Mouse (Mus musculus) liver (tissue): Measurements from ENCODE around the gene Pilra.

Source experiments
- DNase-seq: peaks from one replicate; pipeline ENCODE4 v3.0.0-alpha.2; 2020; ENCODE audit warnings: mixed read lengths

The Pilra gene

DNA sequence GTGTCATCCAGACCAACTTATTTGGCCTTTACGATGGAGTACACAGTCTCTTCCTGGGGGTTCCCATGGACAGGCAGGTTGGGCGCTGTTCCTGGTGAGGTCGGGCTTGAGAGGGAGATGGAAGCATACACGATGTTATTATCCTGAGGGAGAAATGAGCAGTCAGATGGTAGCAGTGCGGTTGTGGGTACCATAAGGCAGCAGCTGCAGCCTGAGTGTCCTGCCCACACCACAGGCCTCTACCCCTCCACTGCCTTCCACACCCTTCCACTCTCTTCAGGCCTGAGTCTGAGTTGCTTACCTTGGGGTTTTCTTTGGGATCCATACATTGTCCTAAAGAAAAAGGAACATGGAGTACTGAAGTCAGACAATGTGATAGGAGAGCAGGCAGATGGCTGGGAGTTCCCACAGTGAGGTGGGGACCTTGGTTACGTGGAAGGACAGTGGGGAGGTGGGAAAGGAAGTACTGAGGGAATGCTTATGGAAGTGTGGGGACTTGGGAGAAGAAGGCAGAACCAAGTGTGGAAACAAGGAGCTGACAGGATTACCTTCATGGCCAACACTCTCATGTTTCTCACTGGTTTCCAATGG is 12.5 kb downstream of the Pilra start:
- DNase-seq, result no peak

DNA sequence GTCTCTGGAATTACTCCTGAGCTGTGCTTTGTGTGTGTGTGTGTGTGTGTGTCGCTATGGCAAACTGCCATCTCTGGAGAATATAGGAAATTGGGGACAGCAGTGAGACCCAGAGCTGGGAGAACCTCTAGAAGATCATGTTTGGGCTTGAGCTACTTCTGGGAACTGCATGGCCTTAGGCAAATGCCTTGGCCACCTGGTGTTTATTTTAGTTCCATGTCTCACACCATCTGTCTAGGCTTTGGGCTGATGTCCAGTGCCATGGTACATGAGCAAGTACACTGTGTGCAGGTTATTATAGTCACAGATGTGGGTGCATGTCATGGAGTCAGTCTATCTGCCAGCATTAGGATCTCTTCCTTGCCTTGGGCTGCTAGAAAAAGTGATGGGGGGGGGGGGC is 13.5 kb downstream of the Pilra start:
- no peak for DNase-seq

DNA sequence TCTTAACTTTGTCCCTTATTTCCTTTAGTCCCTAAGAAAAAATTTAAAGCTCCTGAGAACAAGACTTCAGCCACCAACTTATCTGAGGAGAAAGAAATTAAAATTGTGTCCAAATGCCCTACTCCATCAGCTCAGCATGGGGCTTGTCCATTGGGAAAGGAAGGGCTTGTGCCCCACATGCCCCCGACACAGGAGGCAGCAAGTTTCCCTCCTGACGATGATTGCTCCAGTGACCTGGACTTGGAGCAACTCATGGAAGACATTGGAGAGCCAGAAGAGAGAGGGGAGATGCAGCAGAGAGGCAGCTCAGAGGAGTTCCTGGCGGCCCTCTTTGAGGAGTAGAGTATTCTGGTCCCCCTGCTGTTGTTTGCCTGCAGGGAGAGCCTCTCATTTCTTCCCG is 14.0 kb downstream of the Pilra start:
- no peak for DNase-seq

- no peak for DNase-seq
These were observed 18.4 kb downstream of the Pilra start for GRCm38 (mm10) chr5:137817466-137818222.

- DNase-seq, result no peak
These were observed 27.8 kb downstream of the Pilra start for GRCm38 (mm10) chr5:137808316-137808715.

DNA sequence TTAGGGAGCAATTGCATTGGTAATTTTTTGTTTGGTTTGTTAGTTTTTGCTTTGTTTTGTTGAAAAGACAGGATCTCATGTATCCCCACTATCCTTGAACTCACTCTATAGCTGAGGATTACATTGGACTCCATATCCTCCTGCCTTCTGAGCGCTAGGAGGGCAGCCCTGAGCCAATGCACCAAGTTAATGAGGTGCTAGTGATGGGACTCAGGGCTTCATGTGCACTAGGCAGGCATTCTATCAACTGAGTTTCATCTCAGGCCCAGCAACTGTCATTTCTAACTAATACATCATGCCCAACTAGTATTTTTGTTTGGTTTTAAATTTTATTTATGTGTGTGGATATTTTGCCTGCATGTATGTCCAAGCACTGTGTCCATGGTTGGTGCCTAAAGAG is 29.9 kb downstream of the Pilra start:
- no peak for DNase-seq

DNA sequence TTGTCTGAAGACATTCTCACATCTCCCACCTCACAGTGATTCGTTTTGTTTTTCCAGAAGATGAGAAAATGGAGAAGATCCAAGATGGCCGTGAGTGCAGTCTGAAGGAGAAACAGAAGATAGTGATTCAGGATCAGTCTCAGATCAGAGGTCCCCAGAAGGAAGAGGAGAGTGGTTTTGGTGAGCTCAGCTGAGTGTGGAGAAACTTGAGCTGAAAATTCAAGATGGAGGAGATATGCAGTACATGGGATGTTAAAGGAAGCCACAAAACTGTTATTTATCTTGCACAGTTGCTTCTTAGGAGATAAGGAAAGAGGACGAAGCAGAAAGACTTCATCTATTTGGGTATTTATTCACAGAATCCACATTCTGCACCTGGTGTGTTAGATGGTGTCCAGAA is 35.2 kb downstream of the Pilra start:
- DNase-seq, result no peak

DNA sequence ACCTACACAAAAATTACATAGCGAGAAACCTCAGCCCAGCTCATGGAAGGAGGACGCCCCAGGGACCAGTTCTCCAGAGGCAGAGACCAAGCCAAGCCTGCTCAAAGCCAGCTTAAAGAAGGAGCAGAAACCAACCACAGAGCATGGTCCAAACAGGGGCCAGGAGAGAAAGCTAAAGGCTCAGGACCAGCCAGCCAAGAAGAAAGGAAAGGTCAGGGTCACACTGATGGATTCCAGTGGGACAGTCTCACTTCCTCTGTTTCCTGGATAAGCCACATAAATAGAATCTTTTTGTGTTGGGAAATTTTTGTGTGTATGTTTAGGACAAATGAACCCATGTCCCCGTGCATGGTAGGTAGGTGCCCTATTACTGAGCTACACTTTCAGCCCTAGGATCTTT is 39.5 kb downstream of the Pilra start:
- DNase-seq, result no peak

DNA sequence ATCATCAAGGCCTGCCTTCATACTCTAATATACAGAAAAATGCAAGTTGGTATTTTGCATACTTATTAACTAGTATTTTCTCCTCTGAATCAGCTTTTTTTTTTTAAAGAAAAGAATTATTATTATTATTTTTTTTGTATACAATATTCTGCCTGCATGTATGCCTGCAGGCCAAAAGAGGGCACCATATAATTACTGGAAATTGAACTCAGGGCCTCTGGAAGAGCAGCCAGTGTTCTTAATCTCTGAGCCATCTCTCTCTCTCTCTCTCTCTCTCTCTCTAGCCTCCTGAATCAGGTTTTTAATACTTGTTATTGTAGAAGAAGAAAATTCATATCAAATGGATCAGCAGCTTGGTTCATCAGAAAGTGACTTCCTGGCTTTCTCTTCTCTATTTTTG is 44.5 kb downstream of the Pilra start:
- no peak for DNase-seq

DNA sequence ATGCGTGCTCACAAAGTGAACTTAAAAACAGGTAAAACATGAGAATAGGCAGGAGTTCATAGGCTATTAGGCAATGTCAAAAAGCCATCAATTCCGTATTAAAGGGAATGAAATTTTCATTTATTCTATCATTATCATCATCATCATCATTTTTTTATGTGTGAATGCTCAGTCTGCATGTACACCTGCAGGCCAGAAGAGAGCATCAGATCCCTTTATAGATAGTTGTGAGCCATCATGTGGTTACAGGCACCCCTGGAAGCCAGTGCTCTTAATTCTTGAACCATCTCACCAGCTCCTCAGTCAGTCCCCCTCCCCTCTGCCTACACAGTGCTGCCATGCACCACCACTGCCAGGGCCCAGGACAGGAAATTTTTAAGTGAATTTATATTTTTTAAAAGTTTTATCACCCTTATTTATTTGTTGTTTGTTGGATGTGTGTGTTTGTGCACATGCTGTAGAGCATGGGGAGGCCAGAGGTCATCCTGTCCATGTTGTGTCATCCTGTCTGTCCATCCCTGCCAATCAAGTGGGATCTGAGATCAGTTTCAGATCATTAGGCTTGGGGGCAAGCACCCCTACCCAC is 47.0 kb downstream of the Pilra start:
- DNase-seq, result no peak

DNA sequence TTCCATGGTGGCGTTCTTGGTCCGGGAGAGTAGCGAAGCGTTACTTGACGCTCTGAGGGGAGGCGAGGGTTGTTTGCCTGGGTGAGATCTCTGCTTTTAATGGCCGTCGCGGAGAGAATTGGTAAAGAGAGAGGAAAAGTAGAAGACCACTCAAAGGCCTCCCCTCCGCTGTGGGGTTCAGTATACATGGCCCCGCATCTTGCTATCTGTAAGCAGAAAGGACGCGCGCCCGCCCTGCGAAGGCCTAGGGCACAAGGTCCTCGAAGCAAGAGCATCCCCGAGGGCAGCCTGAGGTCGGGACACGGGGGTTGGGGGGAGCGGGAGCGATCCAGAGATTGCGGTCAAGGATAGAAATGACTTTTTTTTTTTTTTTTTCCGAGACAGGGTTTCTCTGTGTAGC is 47.9 kb downstream of the Pilra start:
- DNase-seq, result no peak

DNA sequence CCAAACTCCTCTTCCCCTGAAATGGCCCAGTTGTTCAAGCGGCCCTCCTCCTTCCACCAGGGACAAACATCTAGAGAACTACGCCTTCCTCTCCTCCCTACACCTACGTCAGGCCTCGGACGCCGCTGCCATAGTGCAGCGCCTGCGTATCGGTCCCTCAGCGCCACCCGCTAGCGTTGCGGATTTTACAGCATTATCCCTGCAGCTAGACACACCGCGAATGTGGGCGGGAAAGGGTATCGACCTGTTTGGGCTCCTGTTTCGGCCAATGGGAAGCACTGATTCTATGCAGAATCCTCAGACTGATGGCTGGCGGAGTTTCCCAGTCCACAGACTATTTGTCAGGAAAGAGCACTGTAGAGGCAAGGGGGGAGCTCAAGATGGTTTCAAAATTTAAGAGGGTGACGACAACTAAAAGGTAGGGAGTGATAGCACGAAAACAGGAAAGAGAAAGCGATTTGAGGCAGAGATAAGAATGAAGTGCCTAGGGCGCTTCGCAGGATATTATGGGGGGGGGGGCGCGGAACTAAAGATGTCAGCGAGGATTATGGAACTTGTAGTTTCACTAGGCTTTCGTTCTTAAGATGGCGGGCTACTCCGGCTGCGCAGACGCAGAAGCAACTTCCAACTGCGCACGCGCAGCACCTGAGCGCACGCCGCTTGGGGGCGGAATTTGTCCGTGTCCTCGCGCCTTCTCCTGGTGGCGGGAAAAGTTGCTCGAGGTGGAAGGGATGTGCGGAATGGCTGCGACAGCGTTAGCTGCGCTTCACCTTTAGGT is 48.7 kb downstream of the Pilra start, which contains the start of the genes Mepce and Zcwpw1:
Mepce (minus strand) TSS at position 505 of the 778 bp plus-strand sequence.
Zcwpw1 (plus strand) TSS at position 648 of the 778 bp plus-strand sequence.
- DNase-seq, result peak; percentile 94

DNA sequence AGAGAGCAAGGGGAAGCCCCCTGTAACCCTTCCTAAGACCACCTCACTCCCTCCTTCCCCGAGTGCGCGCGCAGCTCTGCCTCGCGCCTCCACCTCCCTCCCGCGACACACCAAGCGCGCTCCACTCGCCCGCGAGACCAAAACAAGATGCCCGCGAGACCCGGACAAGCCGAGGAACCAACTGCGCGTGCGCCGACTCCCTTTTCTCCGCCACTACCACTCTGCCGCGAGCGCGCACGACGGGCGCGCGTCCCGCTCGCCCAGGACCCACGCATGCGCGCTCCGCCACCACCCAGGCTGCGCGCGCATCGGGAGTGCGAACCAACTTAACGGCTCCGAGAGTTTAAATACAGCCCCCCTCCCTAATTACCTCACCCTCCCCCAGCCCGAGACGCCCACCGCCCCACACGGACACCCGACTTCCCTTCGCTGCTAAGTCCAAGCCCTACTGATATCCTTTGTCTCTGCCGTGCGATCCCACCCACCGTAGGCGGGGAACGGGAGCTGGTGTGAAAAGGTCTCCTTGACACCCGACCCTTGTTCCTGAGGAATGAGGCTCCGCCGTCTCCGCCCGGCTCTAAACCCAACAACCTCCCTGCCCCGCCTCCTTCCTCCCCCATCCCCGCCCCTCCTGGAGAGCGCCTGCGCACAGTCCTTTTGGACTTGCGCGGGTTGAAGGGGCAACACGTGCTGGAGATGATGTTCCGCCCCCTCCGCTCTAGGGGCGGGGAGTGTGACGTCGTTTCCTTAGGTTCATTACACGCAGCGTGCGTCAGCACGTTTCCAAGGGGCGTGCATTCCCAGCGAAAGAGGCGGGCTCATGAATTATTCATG is 49.8 kb downstream of the Pilra start:
- DNase-seq, result peak; percentile 99

GRCm38 (mm10) chr5:137785164-137786031 is 50.7 kb downstream of the Pilra start:
- peak; percentile 61 for DNase-seq

- DNase-seq, result no peak
These were observed 51.5 kb downstream of the Pilra start for GRCm38 (mm10) chr5:137784546-137784945.

GRCm38 (mm10) chr5:137783901-137784540 is 52.1 kb downstream of the Pilra start:
- no peak for DNase-seq

- DNase-seq, result no peak
These were observed 53.1 kb downstream of the Pilra start for GRCm38 (mm10) chr5:137782776-137783522.

DNA sequence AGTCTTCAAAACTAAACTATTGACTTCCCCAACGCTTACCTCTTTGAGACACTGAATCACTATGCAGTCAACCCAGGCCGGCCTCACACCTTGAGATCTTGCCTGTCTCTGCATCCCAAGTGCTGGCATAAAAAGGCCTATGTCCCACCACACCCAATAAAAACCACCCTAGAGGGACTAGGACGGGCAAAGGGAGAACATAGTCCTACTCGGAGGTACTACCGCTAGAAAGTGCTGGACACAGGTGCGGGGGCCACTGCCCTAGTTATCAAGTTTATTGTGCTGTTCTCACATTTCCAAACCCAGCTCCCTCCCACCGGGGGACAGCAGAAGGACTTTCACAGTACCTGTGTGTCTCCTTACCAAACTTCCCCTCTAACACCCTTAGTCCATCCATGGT is 54.4 kb downstream of the Pilra start:
- DNase-seq, result no peak

DNA sequence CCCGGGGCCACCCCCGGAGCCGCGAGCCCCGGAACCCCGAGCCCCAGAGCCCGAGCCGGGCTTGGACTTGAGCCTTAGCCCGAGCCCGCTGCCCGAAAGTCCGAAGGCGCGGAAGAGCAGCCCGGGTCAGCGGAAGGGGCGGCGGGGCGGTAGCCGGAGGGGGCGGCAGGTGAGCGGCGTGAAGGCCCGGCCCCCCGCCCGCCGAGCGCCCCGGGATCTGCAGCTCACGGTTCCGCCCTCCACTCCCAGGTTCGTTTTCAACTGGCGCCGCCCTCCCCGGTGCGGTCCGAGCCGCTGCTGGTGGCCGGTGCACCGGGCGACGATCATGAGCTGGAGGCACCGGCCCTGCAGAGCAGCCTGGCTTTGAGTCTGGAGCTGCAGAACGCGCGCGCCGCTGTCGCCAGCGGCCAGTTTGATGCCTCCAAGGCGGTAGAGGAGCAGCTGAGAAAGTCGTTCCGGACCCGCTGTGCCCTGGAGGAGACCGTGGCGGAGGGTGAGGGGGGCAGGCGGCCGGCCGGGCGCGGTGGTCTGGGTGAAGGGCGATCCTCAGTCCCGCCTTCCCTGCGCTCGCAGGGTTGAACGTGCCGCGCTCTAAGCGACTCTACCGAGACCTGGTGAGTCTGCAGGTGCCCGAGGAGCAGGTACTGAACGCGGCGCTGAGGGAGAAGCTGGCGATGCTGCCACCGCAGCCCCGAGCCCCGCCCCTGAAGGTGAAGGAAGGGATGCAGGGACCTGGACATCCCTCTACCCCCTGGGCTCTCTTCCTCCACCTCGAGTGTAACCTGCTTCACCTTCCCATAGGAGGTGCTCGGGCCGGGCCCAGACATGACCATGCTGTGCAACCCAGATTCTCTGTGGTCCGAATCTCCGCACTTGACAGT is 56.8 kb downstream of the Pilra start:
- peak; percentile 73 for DNase-seq
